Mouse (Mus musculus) skeletal muscle tissue, adult 2 months (tissue): ENCODE results near the gene Trim40.
"Not testable (repeated sequence)": the region's sequence is repeated elsewhere in the genome, so short reads cannot be mapped to it uniquely, and the experiment has no call there.

Source experiments
- DNase-seq: peaks from one replicate; pipeline ENCODE4 v3.0.0-alpha.2; 2012; ENCODE audit warnings: low read depth, low spot score

Trim40 gene

DNA sequence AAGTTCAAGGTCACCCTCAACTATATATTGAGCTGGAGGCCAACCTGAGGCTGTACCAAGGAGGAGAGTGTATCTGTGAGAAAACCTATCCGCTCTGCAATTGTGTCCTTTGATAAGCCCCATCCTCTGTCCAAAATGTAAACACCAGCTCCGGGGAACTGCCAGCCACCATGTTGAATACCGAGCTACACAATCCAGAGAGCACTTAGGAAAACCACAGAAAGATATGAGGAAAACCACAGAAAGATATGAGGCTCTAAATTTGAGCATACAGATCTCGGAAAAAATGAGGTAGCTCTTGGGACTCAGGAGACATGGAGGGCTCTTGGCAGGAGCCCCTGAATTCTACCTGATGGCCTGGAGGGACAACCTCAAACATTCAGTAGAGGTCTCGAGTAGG is 3.5 kb upstream of the Trim40 start:
- no peak for DNase-seq

DNA sequence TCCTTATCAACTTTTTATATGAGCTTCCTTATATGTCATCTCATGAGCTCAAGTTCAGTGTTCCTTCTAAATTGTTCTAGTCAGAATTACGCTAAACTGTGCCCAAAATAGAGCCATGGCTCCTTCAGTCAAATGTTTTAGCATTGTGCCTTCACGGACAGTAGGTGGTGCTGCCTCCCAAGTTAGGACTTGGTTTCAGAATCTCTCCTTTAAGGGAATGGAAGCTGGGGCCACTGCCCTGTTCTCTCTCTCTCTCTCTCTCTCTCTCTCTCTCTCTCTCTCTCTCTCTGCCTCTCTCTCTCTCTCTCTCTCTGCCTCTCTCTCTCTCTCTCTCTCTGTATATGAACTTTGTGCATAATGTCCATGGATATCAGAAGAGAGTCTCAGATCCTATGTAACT is 2.4 kb upstream of the Trim40 start:
- no peak for DNase-seq

DNA sequence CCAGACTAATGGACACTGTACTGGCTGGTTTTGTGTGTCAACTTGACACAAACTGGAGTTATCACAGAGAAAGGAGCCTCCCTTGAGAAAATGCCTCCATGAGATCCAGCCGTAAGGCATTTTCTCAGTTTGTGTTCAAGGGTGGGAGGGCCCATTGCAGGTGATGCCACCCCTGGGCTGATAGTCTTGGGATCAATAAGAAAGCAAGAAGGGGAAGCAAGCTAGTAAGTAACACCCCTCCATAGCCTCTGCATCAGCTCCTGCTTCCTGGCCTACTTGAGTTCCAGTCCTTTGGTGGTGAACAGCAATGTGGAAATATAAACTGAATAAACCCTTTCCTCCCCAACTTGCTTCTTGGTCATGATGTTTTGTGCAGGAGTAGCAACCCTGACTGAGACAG is 1.6 kb upstream of the Trim40 start:
- not testable (repeated sequence) for DNase-seq

DNA sequence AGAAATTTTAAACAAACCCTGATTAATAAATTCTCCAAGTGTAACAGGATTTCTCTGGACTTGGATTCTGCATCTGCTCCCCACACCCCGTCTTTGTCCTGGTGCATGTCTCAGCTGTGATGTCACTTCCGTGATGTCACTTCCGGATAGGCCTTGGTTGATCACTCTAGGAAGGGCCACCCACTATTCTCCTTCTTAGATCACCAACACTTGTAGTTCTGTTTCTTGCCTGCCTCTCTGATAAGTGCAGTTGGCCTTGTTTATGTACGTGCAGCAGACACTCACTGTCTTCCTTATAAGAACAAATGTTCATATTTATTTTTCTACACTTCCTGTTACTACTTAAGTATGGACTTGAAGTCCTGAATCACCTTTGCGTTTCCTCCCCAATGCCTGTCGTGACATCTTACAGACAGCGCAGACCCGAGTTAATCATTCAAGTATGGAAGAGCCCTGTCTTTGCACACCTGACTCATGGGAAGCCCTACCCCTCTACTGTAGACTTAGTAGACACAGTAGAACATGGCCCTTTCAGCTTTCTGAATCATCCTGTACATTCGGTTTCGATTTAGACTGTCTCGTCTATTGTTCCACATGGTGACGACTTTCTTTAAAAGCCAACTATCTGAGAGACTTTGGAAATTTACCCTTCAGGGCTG is 4.7 kb downstream of the Trim40 start:
- DNase-seq, result no peak

DNA sequence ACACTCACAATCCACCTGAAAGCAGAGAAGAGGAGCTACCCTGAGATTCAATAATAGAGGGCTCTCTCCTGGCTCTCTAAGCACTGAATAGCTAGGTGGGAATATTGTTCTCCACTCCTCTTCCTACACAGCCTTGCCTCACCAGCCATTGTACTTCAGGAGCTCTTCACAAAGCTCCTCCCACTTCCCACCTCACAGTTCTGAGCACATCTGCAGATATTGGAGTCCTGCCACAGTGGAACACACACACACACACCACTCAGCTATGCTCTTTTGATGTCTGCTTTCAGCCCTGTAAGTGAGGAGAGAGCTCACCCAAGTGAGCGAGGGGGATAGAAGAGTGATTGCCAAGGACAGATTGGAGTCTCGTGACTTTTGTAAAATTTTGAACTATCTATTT is 6.6 kb downstream of the Trim40 start:
- no peak for DNase-seq

DNA sequence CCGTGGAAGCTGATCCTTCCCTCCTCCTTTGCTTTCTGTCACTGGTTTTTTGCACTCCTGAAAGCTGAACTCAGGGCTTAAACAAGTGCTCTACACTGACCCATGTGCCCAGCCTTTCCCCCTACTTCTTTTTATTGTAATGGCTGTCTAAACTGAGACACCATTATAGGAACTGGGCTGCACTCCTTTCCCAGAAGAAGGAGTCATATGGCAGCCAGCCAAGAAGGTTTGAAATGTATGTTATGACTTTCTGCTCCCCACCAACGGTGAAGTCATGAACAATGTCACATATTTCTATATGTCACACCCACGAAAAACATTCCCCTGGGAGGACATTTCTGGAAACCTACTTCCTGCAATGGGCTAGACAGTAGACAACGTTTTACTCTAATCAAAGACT is 15.3 kb downstream of the Trim40 start:
- no peak for DNase-seq

DNA sequence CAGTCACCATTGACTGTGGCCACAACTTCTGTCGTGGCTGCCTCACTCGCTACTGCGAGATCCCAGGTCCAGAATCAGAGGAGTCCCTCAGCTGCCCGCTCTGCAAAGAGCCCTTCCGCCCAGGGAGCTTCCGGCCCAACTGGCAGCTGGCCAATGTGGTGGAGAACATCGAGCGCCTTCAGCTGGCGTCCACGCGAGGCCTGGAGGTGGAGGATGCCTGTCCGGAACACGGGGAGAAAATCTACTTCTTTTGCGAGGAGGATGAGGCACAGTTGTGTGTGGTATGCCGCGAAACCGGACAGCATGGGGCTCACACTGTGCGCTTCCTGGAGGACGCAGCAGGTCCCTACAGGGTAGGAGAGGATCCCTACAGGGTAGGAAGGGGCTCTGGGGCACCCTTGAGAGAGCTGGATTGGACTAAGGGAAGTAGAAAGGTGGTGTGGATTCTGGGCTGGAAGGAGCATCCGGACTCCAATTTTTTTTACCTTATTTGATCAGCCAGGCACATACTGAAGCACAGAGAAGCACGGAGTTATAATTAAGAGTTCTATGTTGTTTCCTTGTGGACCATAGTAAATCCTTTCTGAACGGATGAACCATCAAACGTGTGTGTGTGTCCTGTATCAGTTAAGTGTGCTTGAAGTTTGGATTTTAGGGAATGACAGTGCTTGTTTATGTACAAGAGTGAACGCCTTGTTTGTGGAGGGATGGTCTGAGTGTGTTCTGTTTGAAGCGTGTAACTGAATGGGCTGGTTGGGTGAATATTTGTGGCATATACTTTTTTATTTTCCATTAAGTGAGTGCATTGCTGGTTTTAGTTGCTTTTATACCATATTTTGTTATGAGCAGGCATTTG is 19.7 kb downstream of the Trim40 start:
- DNase-seq, result no peak

DNA sequence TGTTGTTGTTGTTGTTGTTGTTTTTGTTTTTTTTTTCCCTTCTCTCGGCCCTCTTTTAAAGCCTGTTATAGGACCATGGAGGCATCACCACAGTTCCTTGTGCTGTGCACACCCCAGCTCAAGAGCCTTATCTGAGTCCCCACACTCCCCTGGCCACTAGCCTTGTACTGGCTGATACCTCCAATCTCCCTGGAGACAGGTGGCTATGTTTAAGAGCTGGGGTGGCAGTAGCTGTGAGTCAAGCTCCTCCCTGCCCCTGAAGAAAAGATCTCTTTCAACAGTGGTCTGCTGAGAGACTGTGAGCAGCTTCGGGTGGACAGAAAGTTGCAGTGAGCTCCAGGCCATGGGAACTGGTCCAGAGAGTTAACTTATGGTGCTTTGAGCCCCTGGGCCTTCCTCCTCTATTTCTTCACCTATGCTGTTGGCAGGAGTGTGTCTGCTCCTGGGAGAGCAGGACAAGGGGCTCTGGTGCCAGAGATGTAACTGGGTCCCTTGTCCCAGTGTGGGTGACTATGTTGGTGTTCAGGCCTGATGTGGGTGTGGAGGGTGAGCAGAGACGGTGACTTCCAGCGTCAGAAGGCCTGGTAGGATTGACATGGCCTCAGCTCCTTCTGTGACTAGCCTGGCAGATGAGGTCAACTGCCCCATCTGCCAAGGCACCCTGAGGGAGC is 20.5 kb downstream of the Trim40 start, which contains the start of gene Trim10:
TSS of gene Trim10 (plus strand) at position 291 of the 671 bp plus-strand sequence.
- DNase-seq, result peak; percentile 25

DNA sequence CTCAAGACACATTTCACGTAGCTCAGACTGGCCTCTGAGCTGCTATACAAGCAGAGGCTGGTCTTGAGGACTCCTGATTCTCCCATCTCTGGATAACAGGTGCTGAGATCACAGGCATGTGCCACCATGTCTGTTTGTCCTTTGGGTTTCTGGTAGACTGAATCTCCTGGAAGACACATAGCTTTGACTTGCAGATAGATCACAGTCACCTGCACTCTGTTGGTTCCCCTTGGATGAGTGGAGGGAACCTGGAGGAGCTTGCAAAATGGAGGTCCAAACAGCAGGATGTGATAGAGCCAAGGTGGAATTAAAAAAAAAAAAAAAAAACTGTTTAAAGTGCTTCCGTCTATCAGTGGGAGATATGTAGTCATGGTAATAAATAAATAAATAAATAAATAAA is 21.1 kb downstream of the Trim40 start:
- DNase-seq, result no peak

DNA sequence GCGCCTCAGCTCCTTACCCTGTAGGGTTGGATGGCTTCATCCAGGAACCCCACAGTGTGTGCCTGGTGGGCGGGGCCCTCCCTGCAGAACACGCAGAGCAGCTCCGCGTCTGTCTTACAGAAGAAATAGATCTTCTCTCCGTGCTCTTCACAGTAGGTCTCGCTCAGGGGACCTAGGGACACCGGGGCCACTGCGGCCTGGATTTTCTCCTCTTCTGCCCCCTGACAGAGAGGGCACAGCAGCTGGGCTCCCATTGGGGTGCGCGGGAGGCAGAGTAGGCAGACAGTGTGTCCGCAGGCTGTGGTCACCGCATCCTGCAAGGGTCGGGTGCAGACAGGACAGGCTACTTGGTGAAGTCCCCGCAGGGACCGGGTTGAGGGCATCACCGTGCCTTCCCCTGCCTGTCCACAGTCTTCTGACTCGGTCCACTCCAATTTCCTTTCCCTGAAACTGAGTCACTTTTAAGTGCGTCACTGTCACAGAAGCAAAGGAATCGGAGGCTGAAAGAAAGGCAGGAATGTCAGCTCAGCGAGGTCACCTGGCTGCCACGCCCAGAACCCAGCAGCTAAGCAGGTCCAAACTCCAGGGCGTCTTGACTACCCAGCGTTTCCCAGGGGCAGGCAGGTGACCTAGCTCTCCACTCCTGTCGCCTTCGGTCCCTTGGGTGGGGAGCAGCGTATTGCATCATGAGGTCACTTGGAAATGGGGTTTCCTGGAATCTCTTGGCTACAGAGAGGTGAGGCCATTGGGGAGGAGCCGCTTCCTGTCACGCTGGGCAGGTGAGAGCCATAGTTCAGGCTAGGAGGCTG is 23.0 kb downstream of the Trim40 start, which contains the start of gene Trim15:
TSS of gene Trim15 (minus strand) at position 492 of the 809 bp plus-strand sequence.
- DNase-seq, result no peak

DNA sequence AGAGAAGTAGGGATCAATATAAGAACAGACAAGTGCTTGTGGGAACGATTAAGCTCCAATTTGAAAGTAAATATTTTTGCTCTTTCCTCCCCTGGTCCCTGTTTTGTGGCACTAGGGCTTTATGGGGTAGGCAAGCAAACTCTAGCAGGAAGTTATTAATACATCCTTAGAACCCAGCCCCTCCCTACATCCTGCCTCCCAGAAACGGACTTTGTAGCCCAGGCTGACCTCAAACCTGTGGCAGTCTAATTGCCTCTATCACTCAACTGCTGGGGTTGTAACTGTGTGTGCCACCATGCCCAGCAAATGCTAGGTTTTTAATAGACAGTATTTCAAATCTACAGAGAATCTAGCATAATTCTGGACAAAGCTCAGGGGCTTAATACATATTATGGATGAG is 28.2 kb downstream of the Trim40 start:
- DNase-seq, result no peak

DNA sequence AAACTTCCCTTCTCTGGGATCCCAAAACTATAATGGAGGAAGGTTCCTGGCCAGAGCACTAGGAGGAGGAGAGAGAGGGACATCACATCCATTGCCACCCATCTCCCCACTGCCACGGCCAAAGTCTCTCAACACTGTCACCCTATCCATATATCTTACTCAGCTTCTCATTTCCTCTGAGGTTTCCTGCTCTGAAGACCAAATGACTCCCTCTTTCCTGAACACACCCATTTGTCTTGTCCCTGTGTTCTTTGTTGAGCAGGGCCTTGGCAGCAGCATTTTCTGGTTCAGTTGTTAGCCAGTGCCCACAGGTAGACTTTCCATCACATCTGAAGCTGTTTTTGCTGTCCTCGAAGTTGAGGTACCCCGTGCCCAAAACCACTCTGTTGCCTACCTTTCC is 31.7 kb downstream of the Trim40 start:
- no peak for DNase-seq

DNA sequence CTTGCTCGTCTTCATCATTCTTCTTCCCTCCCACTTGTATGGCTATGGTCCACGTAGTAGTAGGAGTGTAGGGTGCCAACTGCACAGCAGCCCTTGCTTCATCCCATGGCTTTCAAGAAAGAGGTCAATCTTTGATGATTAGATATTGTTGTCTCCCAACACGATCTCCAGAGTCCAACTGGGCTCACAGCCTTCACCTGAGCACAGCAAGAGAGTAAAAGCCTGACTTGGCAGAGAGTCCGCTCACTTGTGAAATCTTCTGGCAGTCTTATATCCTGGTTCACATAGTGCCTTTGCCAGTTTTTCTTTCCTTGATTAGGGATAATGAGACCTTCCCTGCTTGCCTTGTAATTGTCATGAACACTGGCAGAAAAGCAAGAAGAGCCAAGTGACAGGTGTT is 33.7 kb downstream of the Trim40 start:
- DNase-seq, result no peak

DNA sequence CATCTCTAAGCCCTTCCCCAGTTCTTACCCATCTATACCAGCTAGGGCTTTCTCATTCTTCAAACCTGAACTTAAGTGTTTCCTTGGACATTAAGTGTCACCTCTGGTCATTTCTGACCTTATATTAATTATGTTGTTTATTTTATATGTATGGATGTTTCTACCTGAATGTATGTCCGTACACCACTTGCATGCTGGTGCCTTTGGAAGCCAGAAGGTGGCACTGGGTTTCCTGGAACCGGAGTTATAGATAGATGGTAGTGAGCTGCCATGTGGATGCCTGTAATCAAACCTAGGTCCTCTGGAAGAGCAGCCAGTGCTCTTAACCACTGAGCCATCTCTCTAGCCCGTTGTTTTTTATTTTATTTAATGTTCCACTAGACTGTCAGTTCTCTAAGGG is 34.4 kb downstream of the Trim40 start:
- no peak for DNase-seq

DNA sequence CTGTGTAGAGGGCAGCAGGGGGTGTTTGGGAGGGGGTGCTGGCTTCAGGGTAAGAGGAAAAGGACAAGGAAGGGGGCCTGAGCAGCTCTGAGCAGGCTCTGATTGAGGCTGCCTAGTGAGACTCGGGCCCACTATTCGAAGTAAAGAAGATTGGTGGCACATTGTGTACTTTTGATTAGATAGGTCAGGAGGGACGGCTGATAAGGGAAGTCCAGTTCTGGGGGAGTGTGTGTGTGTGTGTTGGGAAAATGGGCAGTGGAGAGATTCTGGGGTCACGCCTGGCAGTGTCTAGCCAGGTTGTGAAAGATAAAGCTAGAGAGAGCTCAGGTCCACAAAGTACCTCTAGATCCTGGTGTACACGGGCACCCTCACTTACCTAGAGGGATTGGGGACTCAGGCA is 38.3 kb downstream of the Trim40 start:
- DNase-seq, result no peak

DNA sequence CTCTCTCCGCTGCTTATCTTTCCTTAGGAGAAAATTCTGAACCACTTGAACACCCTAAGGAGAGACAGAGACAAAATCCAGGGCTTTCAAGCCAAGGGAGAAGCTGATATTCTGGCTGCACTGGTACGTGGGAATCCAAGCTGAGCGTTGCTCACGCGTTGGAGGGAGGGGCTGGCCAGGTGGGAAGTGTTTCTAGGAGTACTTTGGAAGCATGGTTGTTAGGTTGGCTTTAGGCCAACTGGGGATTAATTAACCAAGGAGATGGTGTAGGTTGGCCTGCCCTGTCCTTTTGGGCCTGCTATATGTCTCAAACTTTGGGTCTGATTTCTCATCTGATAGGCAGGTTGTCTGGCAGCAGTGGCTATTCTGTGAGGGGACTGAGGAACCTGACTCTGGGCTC is 38.7 kb downstream of the Trim40 start:
- no peak for DNase-seq

DNA sequence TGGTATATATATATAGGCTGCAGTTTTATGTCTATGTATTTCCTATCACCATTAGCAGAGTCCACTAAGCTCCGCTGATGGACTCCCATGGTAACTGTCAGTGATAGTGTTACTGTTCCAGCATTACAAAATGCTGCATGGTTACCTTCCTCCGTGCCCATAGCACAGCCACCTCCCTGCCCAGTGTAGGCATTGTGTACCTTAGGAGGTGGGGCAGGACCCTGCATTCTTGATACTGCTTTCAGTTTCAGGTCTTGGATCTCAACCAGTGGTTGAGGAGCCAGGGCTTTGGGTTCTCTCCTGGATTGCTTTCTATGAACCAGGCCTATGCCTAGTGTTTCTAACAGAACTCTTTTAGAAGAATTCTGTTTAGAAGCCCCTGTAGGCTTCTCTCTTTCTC is 39.9 kb downstream of the Trim40 start:
- no peak for DNase-seq

DNA sequence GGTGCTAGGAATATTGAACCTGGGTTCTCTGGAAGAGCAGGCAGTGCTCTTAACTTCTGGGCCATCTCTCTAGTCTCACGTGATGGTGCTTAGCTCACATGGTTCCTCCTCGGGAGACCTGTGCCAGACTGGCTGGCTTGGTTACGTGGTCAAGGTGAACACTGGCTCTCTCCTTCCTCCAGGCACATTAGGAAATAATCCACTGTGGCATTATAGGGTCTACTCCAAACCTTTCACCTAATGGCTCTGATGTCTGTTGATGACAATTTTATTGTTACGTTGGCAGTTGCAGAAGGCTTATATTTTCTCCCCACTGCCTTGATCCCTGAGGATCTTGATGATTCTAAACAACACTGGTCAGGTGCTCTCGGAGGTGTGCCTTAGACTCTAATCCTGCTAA is 41.0 kb downstream of the Trim40 start:
- DNase-seq, result no peak

DNA sequence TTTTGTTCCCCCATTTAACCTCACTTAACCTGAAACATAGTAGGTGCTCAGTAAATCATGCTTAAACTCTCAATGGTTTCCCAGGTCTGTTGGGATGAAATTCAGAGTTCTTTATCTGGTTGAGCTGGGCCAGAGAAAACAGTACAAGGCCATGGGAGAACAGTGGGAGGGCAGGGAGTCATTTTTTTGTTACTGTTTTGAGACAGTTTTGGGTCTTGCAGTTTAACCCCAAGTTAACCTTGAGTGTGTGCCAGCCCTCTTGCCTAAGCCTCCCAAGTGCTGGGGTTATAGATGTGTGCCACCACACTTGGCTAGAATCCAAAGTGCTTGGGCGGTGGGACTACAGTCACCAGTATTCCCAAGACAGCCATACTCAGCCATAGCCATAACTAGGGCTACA is 45.2 kb downstream of the Trim40 start:
- DNase-seq, result no peak

DNA sequence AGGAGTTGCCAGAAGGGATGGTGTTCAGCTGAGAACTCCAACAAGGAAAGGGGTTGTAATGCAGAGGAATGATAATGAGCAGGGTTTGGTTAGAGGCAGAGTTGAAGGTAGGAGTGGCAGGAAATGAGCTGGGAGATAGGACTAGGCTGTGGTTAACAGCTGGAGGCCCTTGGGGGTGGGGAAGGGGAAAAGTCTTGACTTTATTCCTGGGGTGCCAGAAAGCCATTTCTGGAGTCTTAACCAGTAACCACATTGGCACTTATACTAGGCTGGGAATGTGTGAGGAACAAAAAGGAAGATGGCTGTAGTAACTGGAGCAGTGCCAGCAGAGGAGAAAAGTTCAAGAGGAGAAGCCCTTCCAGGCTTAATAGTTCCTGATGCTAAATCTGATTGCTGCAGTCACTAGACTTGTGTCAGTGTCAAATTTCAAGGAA is 45.6 kb downstream of the Trim40 start:
- no peak for DNase-seq

DNA sequence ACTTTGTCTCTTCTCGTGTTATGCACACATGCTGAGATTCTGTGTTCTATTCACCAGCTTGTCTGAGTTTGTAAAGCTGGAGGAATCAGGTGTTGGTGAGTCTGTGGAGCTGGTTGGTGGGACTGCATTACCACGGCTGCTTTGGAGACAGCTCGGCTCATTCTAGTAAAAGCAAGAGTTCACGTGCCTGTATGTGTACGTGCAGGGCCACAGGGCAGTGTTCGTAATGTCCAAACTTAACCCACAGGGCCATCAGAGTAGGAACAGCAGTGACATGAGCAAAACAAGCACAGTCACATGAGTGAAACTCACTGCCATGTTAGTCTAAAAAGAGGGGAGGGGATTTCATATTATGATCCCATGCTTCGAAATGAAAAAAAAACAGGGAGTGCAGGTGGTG is 46.2 kb downstream of the Trim40 start:
- no peak for DNase-seq

DNA sequence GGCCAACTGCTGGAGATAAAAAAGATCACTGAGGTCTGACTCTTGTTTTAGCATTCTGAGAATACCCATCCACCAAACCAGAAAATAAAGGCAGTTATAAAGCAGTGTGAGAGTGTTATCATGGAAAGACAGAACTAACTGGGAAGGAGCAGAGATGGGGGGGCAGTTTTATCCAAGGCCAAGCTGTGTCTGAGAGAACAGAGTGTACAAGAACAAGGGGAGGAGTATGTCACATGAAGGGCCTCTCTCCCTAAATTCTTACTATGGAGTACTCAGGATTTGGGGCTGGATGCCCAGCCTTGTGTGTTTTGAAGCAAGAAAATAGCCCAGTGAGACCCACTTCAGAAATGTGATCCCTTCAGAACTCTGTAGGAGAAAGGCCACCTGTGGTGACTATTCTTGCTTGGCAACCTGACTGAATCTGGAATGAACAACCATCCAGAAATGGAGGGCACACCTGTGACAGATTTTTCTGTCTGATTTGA is 48.9 kb downstream of the Trim40 start:
- no peak for DNase-seq
